Mouse (Mus musculus) heart, postnatal 0 days (tissue): ENCODE measurements at regions not wholly inside any gene's neighbourhood (a gene's known extent, or its start where the extent isn't known, plus 50 kb on each side); places are given as distances from the start of the nearest gene placed in this dataset.

ENCODE experiments used
- CTCF ChIP-seq: IDR thresholded peaks from 2 replicates; pipeline ENCODE4 v1.5.1; 2016; ENCODE audit warnings: antibody characterized with exemption, control low read depth, low read depth
- EP300 ChIP-seq: IDR thresholded peaks from 2 replicates; pipeline ENCODE4 v1.6.1; 2016; ENCODE audit warnings: antibody characterized with exemption, low read depth

DNA sequence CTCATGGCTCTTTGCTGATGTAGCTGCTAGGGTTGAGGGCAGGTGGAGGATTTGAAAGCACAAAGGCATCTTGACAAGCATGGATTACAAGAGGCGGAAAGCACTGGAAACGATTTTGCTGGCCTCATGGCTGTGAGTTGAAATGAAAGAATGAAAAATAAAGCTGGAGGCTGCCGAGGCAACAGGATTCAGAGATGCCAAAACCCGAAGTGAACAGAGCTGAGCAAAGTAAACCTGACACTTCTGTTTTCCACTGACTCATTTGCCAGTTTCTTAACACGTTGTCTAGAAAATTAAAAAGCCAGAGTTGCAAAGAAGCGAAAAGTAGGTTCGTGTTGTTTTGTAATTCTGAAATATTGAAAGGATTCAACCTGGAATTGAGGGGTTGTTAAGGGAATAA, 504.2 kb upstream of the Frg1 start:
- TF ChIP-seq CTCF: no peak
- TF ChIP-seq EP300: no peak
